Mouse (Mus musculus): ENCODE results near the gene Phlpp1.

Phlpp1 gene

DNA sequence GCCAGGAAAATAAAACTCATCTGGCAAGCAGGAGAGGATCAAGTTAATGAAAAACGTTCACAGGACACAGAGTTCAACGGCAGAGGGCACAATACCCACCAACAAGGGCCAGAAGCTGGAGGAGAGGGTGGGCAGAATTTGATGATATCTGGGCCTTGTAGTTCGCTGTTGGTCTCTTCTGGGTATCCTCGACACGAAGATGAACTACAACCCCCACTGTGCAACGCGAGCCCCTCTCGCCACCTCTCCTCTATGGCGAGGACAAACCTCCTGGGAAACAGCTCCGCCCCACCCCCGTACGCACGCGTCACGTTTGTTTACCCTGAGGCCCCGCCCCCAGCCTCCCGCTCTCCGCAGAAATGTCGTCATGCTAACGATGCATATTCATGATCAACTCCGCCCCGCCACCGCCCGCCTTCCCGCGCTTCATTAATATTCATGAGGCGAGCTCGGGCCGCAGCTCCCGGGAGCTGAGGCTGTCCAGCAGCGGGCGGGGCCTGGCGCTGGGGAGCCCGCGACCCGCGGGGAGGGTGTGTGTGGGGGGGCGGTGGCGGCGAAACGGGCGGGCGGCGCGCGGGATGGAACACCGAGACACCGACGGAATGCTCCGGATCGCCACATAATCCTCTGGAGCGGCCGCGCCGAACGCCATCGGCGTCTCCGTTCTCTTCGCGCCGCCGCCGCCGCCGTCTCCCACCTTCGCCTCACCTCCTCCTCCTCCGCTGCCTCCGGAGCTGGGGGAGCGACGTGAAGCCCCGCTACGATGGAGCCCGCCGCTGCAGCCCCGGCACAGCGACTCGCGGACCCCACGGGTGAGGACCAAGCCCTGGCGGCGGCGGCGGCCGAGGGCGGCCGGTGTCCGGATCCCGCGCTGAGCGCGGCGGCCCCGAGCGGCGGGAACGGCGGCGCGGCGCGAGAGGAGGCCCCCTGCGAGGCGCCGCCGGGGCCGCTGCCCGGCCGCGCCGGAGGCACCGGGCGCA is at the start of gene Phlpp1:
TSS of gene Phlpp1 (plus strand) at position 512 of the 980 bp plus-strand sequence.
- DNase-seq (ENCODE audit: low spot score) = peak; percentile 99

DNA sequence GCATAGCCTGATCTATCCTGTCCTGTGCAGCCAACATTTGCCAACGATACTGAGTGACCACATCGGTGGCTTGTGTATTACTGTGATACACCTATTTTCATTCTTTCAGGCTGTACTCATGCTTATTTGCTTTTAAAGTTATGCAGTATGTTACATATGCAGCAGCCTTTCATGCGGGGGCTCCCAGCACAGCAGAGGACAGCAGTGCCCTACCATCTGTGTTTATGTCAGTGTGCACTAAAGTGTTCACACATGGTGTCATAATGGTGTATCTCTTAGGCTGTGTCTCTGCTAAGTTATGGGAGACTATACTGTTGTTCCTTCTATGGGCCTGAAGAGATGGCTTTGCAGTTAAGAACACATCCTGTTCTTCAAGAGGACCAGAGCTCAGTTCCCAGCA is 45.0 kb upstream of the Phlpp1 start:
- DNase-seq (ENCODE audit: low spot score) = no peak

DNA sequence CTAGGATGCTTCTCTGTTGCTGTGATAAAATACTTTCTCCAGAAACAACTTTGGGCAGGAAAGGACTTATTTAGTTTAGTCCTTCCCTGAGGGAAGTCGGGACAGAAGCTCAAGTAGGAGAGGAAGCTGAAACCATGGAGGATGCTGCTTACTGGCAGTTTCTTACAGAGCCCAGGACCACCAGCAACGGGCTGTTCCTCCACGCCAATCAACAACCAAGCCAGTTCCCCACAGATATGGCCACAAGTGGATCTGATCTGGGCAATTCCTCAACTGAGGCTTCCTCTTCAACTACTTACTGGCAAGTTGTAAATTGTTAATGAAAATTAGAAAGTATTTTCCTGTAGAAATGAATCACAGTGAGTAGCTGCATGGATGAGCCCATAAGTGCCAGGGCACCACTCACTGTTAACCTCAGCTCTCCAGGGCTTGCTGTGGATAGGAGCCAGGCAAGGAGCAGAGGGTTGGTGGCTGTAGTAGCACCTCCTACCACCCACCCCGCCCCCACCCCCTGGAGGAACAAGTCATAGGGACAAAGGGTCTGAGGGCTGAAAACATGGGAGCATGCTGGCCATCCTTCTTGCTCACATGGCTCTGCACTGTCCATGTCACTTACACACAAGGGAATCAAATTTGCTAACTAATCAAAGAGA is 39.7 kb upstream of the Phlpp1 start:
- no peak for DNase-seq (ENCODE audit: low spot score)

DNA sequence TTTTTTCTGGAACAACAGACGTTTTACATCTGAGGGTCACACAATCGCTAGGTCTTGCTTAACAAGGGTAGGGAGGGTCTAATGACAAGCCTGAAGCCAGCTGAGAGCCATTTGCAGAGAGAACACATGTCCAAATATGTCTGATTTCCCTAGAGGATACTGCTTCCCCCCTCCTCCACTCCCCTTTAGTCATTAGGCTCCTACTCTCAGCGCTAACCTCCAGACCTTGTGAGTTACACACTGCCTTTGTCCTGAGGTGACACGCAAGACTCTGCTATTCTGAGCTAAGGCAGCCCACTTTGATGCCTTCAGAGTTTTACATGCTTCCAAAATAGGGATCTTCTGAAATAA is 39.2 kb upstream of the Phlpp1 start:
- no peak for DNase-seq (ENCODE audit: low spot score)

DNA sequence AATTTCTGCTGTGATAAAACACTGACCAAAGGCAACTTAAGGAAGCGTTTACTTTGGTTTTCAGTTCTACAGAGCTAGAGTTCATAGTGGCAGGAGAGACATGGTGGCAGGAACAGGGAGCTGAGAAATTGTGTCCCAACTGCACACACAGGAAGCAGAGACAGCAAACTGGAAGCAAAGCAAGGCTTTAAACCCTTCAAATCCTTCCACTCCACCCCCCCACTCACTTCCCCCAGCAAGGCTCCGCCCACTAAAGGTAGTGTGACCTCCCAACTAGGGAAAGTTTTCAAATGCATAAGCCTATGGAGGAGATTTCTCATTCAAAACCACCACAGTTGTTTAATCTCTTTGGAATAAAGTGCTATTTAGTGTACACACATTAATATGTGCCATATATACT is 32.9 kb upstream of the Phlpp1 start:
- no peak for DNase-seq (ENCODE audit: low spot score)

DNA sequence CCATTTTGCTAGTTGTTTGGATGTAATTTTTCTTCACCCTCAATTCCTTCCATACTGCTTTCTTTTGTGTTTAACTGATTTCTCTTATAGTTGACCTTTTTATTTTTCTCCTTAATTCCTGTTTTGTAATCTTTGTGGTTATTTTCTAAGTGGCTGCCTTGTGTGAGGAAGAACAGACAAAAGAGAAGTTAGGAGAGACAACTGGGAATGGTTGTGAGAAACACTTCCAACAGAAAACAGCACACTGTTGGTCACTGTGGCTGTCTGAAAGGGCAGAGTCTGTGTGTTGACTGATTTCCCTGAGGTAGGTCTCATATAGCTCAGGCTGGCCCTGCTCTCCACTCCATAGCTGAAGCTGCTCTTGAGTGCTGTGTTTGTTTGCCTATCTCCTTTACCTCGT is 32.4 kb upstream of the Phlpp1 start:
- no peak for DNase-seq (ENCODE audit: low spot score)

DNA sequence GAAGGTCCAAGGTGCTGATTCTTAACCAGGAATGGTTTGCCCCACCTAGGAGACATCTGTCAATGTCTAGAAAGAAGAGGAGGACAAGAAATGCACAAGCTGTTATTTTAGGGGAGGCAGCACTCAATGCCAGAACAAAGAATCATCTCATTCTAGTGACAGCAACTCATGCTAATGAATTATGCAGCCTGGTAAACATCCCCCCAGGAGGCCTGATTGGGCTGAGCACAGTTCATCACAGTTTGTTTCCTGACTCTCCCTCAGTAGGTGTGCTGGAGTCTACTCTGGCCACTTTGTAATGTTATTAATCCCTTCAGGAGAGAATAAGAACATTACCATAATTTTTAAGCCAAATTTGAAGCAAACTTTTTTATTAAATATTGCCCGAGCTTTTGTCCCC is 29.5 kb upstream of the Phlpp1 start:
- no peak for DNase-seq (ENCODE audit: low spot score)

DNA sequence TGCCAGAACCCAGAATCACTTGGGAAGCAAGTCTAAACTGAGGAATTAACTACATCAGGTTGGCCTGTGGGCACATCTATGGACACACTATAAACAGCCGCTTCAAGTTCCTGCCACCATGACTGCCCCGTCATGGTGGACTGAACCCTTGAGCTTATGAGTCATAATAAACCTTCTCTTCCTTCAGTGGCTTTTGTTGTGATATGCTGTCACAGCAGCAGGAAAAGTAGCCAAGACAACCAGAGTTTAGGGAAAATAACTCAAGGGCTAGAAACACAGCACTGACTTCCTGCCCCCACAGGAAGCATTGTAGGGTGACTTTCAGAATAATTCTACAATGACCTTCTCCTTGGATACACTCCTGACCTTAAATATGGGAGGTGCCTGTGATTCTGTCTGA is 27.0 kb upstream of the Phlpp1 start:
- DNase-seq (ENCODE audit: low spot score) = no peak

DNA sequence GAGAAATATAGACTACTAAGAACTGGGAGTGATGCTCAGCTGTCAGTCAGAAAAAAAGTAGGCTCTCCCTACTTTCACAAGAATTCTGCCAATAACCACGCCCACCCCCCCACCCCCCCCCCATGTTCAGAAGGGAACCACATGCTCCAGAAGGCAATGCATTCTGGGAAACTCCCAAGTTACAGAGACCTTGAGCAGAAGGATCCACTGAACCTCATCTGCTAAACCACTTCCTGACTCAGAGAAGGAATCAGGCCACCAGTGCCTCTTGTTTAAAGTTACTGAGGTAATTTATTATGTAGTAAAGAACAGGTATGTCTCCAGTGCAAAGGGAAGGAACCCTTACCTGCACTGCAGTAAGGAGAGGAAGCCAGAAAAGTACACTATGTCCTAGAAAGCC is 26.5 kb upstream of the Phlpp1 start:
- no peak for DNase-seq (ENCODE audit: low spot score)

DNA sequence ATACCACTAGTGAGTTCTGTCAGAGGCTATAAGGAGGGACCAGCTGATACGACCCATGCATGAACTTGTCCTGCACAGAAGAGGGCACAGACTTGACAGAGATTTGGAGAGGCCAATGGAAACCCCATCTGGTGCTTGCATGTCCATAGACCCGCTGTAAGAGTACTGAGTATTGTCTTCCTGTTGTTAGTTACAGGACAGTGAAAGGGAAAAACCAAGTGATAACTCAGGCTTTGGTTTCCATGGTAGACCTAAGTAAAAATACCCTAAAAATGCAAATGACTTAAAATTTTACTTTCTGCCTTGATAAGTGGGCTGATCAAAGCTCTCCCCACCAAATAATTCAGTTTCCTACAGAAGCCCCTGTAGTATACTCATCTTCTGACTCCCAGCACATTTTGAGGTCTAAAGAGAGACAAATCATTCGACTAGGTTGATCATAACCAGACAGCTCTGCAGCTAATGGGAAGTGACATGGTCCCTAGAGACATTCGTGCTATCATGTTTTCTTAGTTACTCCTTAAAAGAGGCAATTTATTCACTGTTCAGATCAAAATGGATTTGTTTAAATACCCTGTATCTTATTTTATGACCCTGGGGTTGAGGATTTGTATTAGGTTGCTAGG is 25.9 kb upstream of the Phlpp1 start:
- no peak for DNase-seq (ENCODE audit: low spot score)

DNA sequence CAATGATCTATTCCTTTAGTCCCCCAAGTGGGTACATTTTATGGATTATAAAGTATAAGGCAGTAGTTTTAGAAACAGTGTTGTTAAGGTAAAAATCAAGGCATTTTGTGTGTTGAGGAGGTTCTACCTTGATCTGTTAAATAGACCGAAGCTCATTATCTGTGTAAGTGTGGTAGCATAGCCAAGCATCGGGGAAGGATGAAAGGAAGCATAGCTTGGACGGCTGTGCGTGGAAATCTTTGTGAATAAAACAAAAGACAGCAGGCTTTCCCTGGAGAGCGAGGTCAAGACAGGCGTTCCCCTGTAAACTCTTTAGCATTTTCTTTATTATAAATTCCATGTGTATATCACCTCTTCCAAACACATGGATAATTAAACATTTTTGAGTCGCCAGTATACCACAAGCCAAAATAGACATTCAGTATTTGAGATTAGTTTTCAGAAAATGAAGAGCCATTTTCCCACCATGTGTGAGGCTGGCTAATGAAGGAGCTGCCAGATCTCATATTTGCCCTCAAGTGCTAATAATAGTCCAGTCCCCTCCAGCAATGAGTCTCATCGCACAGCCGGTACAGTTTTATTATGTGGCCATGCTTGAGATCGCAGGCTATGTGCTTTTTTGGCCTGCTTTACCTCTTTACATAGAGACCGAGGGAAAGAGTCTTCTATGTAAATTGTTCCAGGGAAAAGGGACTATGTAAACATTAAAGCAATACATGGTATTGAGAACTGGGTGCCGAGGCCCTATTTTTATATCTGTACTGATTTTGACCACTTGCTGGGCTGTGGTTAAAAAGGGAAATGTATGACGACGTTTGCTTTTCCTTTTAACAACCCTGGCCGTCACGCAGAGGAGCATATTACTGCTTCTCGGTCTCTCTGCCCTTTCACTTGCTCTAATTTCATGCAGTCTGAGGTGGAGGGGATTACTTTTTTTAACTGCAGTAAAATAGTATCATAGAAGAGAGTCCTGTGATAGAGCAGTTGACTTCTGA is 22.9 kb upstream of the Phlpp1 start:
- no peak for DNase-seq (ENCODE audit: low spot score)

DNA sequence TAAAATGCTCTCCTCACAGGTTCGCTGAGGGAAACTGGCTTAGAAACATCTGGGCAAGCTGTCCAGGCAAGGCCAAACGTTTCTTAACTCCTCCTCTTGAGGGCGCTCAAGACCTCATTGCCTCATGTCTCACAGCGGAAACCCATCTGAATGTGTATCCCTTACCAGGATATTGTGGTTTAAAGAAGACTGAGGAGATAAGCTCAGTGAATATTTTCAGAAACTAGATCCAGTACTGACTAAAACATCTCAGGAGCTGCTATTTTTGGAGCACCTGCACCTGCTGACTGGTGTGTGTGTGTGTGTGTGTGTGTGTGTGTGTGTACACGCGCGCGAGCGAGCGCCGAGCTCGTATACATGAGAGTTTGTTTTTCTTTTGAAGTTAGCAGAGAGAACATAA is 19.7 kb upstream of the Phlpp1 start:
- no peak for DNase-seq (ENCODE audit: low spot score)

DNA sequence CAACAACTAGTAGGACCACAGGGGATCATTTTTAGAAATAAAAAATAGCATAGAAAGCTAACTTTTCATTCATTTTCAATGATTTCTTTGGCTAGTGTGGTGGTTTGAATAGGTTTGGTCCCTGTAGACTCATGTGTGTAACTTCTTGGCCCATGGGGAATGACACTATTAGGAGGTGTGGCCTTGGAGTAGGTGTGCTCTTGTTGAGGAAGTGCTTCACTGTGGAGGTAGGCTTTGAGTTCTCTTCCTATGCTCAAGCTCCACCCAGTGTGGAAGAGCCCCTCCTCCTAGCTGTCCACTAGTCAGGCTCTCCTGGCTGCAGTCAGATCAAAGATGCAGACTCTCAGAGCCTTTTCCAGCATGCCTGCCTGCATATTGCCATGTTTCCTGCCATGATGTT is 18.8 kb upstream of the Phlpp1 start:
- no peak for DNase-seq (ENCODE audit: low spot score)

DNA sequence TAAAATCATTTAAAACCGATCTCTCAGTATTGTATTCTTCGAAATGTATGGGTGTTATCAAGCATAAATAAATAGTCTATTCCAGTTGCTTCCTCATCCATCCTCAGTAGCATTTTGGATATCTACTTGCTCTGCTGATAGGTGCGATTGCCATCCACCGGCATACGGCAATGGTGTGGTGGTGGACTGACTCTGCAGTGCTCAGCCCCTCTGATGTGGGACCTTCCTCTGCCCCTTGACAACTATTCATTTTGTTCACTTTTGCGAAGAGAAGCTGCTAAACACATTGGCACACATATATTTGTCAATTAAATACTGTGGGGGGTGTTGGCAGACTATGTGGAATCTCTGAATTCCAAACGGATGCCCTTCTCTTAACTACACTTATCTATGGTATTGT is 17.0 kb upstream of the Phlpp1 start:
- DNase-seq (ENCODE audit: low spot score) = no peak

DNA sequence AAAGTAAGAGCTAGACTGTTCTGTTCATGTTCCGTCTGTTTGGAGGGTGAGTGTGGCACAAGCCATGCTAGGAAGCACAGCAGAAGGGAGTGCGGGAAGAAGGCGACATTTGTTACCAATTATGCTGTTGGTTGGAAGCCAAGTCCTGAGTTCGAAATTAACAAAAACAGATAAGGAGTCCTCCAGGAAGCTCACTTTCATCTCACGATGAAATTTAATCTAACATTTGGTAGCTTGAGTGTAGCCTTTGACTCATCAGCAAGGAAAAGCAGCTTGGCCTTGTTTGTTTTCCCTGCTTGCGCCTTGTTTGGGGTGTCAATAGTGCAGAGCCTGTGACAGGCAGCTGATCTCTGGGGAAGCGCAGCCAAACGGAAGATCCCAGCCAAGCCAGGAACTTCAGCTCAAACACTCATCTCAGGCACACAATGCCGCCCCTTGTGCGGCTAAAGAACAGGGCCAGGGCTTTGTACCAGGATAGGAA is 16.4 kb upstream of the Phlpp1 start:
- DNase-seq (ENCODE audit: low spot score) = no peak

DNA sequence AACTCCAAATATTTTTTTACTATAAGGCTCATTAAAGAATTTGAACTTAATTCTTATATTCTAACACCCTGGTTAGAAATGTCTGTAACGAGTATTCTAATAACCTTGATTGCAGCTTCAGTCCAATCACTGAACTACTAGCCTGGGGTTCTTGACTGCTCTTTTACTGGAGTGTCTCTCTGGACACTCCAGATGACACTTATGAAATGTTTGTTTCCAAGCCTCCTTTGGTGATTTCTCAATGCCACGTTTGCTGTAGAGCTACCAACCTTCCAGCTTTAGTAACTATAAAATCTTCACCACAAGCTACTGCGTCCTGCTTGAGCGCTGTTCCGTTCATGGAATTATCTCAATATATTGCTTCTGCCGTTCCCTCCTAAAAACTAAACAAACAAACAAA is 15.8 kb upstream of the Phlpp1 start:
- no peak for DNase-seq (ENCODE audit: low spot score)

DNA sequence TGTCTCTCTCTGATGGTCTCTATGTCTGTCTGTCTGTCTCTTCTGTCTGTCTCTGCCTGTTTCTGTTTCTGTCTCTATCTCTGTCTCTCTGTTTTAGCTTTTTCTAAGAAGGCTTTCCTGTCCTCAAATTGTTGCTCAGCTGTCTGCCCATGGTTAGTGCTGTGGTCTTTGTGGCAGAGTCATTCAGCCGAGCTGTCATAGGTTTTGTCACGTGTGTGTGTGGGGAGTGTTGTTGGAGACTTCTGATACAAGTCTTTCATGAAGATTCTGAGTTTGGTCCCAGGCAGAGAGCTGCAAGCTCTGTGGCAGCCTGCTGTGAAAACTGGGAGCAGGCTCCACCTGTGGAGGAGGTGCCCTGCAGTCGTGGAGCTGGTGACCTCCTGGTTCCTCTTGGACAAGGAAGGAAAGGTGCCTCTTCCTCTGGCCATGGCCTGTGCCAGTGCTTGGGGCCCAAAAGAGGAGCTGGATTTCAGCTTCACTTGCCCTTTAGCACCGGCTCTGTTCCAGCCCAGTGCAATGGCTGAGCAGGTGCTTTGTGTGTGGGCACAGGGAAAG is 13.5 kb upstream of the Phlpp1 start:
- no peak for DNase-seq (ENCODE audit: low spot score)

DNA sequence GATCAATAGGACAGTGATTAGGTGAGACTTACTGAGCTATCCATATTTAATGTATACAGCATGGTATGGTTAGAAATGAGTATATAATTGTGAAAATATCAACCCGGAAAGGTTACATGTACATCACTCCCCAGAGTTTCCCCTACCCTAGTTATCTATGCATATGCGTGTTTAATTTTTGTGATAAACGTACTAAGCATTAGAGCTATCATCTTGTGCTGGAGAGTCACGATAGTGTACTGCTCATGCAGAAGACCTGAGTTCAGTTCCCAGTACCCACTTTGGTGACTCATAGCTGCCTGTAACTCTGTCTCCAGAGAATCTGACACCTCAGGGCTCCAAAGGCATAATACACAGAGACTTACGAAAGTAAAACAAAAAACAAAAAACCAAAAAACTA is 11.9 kb upstream of the Phlpp1 start:
- no peak for DNase-seq (ENCODE audit: low spot score)

DNA sequence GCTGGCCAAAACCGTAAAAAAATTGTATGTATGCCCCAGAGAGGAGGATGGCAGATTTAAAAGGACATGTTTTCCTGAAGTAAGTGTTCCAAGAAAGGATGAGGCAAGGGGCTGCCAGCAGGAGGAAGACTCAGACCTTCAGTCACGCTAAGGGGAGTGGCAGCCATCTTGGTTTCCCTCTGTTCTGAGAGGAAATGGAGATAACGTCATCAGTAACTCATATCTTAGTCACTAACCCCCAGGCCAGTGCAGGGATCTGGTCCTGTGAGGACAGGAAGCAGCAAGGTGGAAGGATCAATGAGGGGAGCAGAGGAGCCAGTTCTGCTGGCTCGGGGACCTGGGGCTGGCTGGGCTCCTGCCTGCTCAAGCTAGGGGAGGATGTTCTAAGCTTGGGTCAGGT is 10.6 kb upstream of the Phlpp1 start:
- no peak for DNase-seq (ENCODE audit: low spot score)

DNA sequence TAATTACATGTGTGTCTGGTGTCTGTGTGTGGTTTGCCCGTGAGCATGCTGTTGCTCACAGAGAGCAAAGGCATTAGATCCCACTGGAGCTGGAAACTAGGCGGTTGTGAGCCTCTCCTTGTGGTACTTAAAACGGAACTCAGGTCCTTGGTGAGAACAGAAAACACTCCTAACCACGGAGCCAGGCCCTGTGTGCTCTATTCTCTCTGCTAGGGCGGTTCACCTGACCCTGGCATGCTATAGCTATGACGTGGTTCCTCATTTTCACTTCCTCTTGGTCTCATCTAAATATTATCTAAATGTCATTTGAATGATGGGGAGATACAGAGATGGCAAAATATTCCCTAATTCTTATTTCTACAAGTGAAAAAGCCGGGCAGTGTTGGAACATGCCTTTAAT is 9.0 kb upstream of the Phlpp1 start:
- no peak for DNase-seq (ENCODE audit: low spot score)

DNA sequence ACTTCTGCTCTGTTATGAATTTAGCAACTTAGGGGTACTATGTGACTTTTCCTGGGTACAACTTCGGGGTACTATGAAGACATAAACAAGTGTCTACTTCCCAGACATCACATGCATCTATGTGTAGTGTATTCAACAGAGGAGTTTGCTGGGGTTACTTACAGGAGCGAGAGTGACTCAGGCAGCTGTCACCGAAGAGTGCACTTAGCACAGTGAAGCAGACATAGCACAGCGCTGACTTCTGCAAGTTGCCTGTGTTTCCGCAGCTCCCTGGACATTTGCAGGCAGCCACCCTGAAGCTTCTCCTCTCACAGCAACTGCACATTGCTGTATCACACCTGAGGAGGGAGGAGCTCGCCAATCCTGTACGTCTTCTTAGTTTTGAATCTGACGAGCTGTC is 8.2 kb upstream of the Phlpp1 start:
- no peak for DNase-seq (ENCODE audit: low spot score)

DNA sequence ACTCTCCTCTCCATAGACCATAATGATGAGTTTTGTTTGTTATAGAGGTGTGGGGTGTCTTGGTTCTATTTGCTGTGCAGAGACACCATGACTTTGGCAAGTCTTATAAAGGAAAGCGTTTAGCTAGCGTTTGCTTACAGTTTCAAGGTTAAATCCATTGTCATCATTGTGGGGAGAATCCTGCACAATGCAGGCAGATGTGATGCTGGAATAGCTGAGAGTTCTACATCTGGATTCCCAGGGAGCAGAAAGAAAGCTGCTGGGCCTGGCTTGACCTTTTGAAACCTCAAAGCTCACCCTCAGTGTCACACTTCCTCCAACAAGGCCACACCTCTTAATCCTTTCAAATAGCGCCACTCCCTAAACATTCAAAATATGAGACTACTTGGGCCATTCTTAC is 7.4 kb upstream of the Phlpp1 start:
- no peak for DNase-seq (ENCODE audit: low spot score)

Measured in urinary bladder, postnatal 10 days (tissue).